In genomic region chr10:42939691-42940090, GRCm38 (mm10) we compare ENCODE assay signal across 16 mouse cellular contexts.
DNase-seq lines count a peak whose midpoint lies in the region; TF ChIP-seq lines count a peak whose summit lies in the region.
"Had no signal": no experiment of that assay in that cellular context is flagged by ENCODE, and none has a peak within 500 bp of the region (broad histone marks: within the 10 kb centered on the region; RNA-seq: fewer than 3 reads in every experiment).

No protein-coding gene starts in this region.

- no peak overlapping the region for H3K4me3 ChIP-seq in layer of hippocampus, adult 2 months
- H3K4me3 ChIP-seq in limb, embryonic 10.5 days = no peak overlapping the region
- H3K4me3 ChIP-seq: hindbrain, embryonic 13.5 days; left cerebral cortex, adult 2 months; limb, embryonic 13.5 days; megakaryocyte, embryonic 14.5 days had no signal

- no peaks in the 10 kb centered on the region for H3K36me3 ChIP-seq in limb, embryonic 10.5 days
- H3K36me3 ChIP-seq: hindbrain, embryonic 13.5 days; limb, embryonic 13.5 days had no signal

- H3K27ac ChIP-seq in layer of hippocampus, adult 2 months = 0 out of 2 replicates have a peak overlapping the region, but pooled peaks have one; percentile 29
- H3K27ac ChIP-seq in limb, embryonic 10.5 days = peak overlapping the region; percentile 81; the same call in 1 of the 2 replicates
- H3K27ac ChIP-seq: hindbrain, embryonic 13.5 days; left cerebral cortex, adult 2 months had no signal

- H3K4me1 ChIP-seq in limb, embryonic 10.5 days = peaks cover 25% of the 10 kb centered on the region

- no peaks in the 10 kb centered on the region for H3K9me3 ChIP-seq in limb, embryonic 10.5 days (replicated peaks)
- H3K9me3 ChIP-seq: hindbrain, embryonic 13.5 days; limb, embryonic 13.5 days; megakaryocyte, embryonic 14.5 days had no signal

- 83% methylated on average over 7 of the region's 7 CpGs for WGBS in limb, embryonic 10.5 days

- peak; percentile 94 for DNase-seq in heart, adult 11 months
- DNase-seq in heart, postnatal 25 days (ENCODE audit: low spot score) = no peak
- DNase-seq in layer of hippocampus, adult 2 months (ENCODE audit: low spot score in 2 of 2) = no peak
- no peak for DNase-seq in layer of hippocampus, postnatal 25 days (ENCODE audit: extremely low spot score in 1 of 2, low spot score in 1 of 2)
- no peak for DNase-seq in limb, embryonic 10.5 days (ENCODE audit: low spot score)
- DNase-seq in telencephalon, adult 2 months (ENCODE audit: low read depth, low spot score) = peak; percentile 12
- DNase-seq in MN1 (ENCODE audit: low spot score) = no peak
- no peak for DNase-seq in c-Kit-positive CD71-positive TER-119-positive erythroid progenitor cells, embryonic 14.5 days (ENCODE audit: low spot score)
- DNase-seq: adrenal gland, postnatal 25 days; cerebellum, adult 9-11 months; kidney, adult 18-20 months; lung, postnatal 10 days had no signal

- intact Hi-C loops in heart, postnatal 25 days (cut with DNase I) = loop anchor here (5.0 kb wide), 2 partner anchors 47 to 242 kb away; no protein-coding TSS in a partner anchor

- H3K27me3 ChIP-seq in limb, embryonic 10.5 days (ENCODE audit: low read depth, poor library complexity, severe bottlenecking) = 0 out of 2 replicates have a peak, but pooled peaks cover 5% of the 10 kb centered on the region
- H3K27me3 ChIP-seq: hindbrain, embryonic 13.5 days; limb, embryonic 13.5 days had no signal

- TF ChIP-seq CTCF in layer of hippocampus, adult 2 months (conservative IDR thresholded peaks at IDR 0.05) = no peak

Comparison
In these comparisons a context has a peak if more than half of its experiments do, and no peak if none do; other contexts are left out.
1. DNase-seq: peak in heart, adult 11 months (single experiment) and telencephalon, adult 2 months (single experiment); none in heart, postnatal 25 days (single experiment), layer of hippocampus, adult 2 months (0 of 2), layer of hippocampus, postnatal 25 days (0 of 2), limb, embryonic 10.5 days (single experiment), MN1 (single experiment) and c-Kit-positive CD71-positive TER-119-positive erythroid progenitor cells, embryonic 14.5 days (single experiment).